Mouse (Mus musculus) urinary bladder, adult 2 months (tissue): Measurements from ENCODE around the gene Cd27. TPM values are rescaled to one million over a fixed set of nuclear protein-coding genes. Genes with fewer than 3 reads are reported as not detected.
"Not testable (repeated sequence)": the region's sequence is repeated elsewhere in the genome, so short reads cannot be mapped to it uniquely, and the experiment has no call there.

Experiments used
- DNase-seq: peaks from one replicate; pipeline ENCODE4 v3.0.0; 2022; ENCODE audit warnings: low spot score
- polyA plus RNA-seq: library from polyadenylated mRNA; depleted of rRNA; stranded (reverse); fragments of >200 nt; gene quantifications from 2 replicates; pipeline ENCODE4 v1.2.3, GENCODE M21; 2012; rRNA removed

Gene Cd27
- 0.59 and 0.83 TPM in 2 replicates for polyA plus RNA-seq

GRCm38 (mm10) chr6:125236782-125237181 is at the start of gene Cd27:
Gene Cd27, minus strand, starts transcription at chr6:125237010.
- no peak for DNase-seq

- DNase-seq: no peak
Measured at GRCm38 (mm10) chr6:125285890-125286289, 49.1 kb upstream of the Cd27 start, which contains the start of gene Tuba3a. Gene Tuba3a, minus strand, starts transcription at chr6:125286042.

GRCm38 (mm10) chr6:125284751-125285150 is 47.9 kb upstream of the Cd27 start:
- no peak for DNase-seq

- no peak for DNase-seq
Measured at GRCm38 (mm10) chr6:125284250-125284649, 47.4 kb upstream of the Cd27 start.

DNA sequence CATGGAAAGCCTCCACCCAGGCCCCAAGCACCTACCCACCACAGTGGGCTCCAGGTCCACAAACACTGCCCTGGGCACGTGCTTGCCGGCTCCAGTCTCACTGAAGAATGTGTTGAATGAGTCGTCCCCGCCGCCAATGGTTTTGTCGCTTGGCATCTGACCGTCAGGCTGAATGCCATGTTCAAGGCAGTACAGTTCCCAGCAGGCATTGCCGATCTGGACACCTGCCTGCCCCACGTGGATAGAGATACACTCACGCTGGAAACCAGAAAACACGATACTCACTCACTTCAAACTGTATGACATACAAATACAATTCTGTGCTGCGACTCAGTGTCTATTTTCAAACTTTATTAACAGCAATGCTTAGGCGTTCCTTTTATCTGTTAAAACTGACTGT is 45.9 kb upstream of the Cd27 start:
- not testable (repeated sequence) for DNase-seq

DNA sequence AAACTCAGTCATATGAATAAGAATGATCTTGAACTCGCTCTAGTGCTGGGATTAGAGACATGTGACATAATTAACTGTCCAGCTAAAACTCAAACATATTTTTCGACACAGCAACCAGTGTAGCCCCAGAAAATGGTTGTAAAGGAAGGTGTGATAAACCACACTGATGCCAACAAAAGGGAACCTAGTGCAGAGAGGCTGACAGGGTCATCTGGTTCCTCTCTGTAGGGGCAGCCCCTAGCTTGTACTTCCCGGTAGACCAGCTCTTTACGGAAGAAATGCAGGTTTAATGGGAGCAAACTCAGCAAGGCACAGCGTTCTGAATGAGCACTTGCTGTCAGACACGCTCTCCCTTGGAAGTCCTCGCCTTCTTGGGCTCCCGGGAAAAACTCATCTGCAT is 42.9 kb upstream of the Cd27 start:
- DNase-seq: no peak

- no peak for DNase-seq
Measured at GRCm38 (mm10) chr6:125274841-125275563, 38.2 kb upstream of the Cd27 start.

GRCm38 (mm10) chr6:125272228-125272785 is 35.5 kb upstream of the Cd27 start:
- no peak for DNase-seq

DNA sequence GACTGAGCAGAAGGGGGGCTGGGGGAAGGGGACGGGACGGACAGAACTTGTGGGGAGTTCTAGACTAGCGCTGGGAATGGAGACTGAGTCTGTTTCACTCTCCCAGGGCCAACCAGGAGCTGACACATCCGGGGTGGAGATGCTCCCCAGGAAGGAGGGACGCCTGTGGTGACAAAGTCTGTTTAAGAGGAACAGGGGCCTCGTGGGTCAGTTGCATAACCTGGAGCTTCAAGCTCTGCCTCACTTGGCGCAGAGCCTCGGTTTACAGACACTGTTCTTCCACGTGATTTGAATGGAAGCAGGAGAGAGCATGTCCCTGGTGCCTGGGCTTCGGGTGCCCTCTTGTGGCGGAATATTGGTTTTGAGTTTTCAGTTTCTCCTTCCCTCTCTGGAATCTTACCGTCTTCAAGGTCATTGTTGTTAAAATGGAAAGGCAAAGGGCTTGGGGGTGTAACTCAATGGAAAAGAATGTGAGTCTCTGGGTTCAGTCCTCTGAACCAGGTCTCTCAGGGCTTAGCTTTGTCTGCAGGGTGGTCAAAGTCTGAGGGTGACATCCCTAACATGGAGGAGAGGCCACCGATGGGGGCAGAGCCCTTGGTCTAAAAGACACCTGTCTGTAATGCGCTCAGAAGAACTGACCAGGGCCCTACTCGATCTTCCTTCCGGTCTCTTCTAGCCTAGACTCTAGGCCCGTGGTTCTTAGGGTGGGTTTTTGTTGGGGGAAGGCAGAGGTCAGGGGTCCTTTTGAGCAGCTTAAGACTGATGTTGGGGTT is 34.8 kb upstream of the Cd27 start:
- peak; percentile 64 for DNase-seq

DNA sequence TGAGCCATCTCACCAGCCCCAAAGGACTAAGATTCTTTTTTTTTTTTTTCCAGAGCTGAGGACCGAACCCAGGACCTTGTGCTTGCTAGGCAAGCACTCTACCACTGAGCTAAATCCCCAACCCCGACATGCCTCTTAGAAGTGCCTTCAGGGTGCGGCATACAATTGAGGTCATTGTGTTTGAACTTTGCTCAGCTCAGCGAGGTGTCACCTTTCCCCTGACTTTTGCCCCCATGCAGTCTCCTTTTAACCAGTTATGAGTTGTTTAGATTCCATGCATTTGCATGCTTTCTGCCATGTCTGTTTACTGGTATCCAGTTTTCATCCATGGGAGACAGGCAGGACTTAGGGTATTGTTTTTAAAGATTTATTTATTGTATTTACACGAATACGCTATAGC is 32.0 kb upstream of the Cd27 start:
- no peak for DNase-seq

- DNase-seq: no peak
Measured at GRCm38 (mm10) chr6:125267469-125267868, 30.7 kb upstream of the Cd27 start.

- not testable (repeated sequence) for DNase-seq
Measured at GRCm38 (mm10) chr6:125266600-125266999, 29.8 kb upstream of the Cd27 start.

DNA sequence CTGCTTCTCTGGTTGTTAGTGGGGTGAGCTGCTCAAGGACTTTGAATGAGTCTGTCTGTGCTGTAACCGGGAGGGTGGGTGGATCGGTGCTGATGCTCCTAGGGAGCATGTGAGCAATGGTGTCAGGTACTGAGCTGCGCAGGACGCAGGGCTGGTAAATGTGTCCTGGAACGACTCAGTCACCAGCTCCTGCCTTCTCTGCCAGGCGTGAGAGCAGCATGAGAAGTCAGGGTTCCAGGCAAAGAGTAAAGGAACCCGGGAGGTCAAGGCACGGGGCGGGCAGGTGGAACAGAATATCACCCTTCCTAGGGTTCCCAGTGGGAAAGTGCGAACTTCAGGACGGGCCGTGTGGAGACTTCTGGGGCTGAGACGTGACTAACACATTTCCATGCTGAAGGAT is 29.3 kb upstream of the Cd27 start:
- no peak for DNase-seq

DNA sequence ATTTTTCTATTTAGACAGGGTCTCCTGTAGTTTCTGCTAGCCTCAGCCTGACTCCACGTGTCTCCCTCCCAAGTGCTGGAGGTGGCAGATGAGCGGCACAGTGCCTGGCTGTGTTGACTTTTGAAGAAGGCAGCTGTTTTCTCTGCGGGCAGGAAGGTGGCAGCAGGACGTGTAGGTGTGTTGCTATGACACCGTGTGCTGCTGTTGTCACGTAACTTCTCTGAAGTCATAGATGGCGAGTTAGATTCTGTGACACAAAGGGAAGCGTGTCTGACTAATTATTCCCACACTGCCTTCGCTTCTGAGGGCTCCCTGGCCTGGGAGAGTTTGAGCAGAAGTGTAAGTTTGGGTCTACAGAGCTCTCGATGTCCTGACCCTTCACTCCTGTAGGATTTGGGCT is 28.4 kb upstream of the Cd27 start:
- DNase-seq: no peak

- no peak for DNase-seq
Measured at GRCm38 (mm10) chr6:125264219-125264618, 27.4 kb upstream of the Cd27 start.

GRCm38 (mm10) chr6:125260006-125260555 is 23.3 kb upstream of the Cd27 start:
- DNase-seq: no peak

GRCm38 (mm10) chr6:125256222-125256966 is 19.6 kb upstream of the Cd27 start:
- DNase-seq: no peak

- no peak for DNase-seq
Measured at GRCm38 (mm10) chr6:125255516-125256044, 18.8 kb upstream of the Cd27 start.

GRCm38 (mm10) chr6:125253863-125254715 is 17.3 kb upstream of the Cd27 start:
- DNase-seq: no peak

DNA sequence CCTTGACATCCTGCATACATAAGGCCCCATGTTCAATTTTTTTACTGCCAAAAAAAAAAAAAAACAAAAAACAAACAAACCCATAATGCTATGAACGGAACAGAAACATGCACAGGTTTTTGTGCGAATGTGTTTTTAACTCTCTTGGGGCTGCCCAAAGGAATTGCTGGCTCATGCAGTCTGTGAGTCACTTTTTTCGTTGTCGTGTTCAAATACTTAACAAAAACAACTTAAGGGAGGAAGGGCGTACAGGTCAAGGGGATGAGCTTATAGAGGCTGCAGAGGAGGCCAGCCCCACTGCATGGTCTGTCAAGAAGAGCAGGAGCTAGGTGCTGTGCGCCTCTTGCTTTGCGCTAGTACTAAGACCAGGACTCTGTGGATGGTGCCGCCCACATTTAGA is 15.9 kb upstream of the Cd27 start:
- DNase-seq: no peak

GRCm38 (mm10) chr6:125252285-125252684 is 15.5 kb upstream of the Cd27 start:
- no peak for DNase-seq
